Mouse (Mus musculus): Measurements from ENCODE around the gene Mier1. TPM values are rescaled to one million over a fixed set of nuclear protein-coding genes. Genes with fewer than 3 reads are reported as not detected.

Gene Mier1
- 94.4 TPM for polyA plus RNA-seq (2014; fragmentation: Illumina TruSeq; extraction: RNeasy Lipid Tissue Mini Kit (QIAGEN cat#74804); ENCODE audit: low read depth, low replicate concordance)

DNA sequence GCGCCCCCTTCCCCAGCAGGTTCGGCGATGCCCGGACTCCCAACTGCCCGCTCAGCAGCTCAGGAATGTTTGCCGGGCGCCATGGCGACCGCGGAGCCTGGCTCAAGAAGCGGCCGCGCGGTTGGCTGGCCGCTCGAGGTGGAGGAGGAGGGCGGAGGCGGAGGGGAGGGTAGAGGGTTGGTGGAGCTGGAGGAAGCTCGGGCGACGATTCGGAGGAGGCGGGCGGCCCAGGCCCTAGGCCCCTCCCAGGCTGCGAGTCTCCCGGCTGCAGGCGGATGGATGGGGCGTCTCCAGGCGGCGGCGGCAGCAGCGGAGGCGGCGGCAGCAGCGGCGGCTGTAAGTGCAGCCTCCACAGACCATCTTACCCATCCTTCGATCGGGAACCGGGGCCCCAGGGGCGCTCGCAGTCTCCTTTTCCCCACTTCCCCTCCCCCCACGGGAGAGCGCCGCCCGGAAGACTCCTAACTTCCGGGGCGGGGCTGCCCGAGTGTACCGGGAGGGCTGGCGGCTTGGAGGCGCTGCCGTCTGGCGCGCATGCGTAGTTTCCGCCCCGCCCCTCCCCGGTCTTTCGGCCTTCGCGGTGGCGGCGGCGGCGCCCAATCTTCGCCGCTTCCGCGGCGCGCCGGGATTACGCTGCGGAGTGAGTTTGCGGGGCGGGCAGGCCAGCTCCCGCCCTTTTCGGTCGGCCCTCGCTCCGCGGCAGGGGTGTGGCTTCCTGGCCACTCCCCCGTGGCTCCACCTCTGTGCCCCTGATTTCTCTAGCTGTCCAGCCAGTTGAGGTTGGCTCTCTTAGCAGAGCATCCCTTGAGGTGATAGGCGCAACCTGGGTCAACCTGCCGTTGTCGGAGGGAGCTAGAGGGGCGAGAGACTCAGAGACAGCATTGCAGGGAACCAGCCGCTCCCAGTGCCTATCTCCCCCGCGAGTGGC, at the start of gene Mier1, which contains the start of gene Wdr78:
TSS of gene Mier1 (plus strand) at position 207 of the 928 bp plus-strand sequence.
TSS of gene Wdr78 (minus strand) at position 372 of the 928 bp plus-strand sequence.

Other genes with a start within 250 kb of the Mier1 start
- gene Tctex1d1, start 135.8 kb upstream of the Mier1 start, polyA plus RNA-seq (2014; fragmentation: Illumina TruSeq; extraction: RNeasy Lipid Tissue Mini Kit (QIAGEN cat#74804); ENCODE audit: low read depth, low replicate concordance): not detected
- gene Insl5, start 87.5 kb upstream of the Mier1 start, polyA plus RNA-seq (2014; fragmentation: Illumina TruSeq; extraction: RNeasy Lipid Tissue Mini Kit (QIAGEN cat#74804); ENCODE audit: low read depth, low replicate concordance): not detected
- 5.6 TPM for gene Wdr78, start 165 bp downstream of the Mier1 start, polyA plus RNA-seq (2014; fragmentation: Illumina TruSeq; extraction: RNeasy Lipid Tissue Mini Kit (QIAGEN cat#74804); ENCODE audit: low read depth, low replicate concordance)
- 27.5 TPM for gene Slc35d1, start 100.8 kb downstream of the Mier1 start, polyA plus RNA-seq (2014; fragmentation: Illumina TruSeq; extraction: RNeasy Lipid Tissue Mini Kit (QIAGEN cat#74804); ENCODE audit: low read depth, low replicate concordance)
- not detected for gene 4921539E11Rik, start 176.5 kb downstream of the Mier1 start, polyA plus RNA-seq (2014; fragmentation: Illumina TruSeq; extraction: RNeasy Lipid Tissue Mini Kit (QIAGEN cat#74804); ENCODE audit: low read depth, low replicate concordance)
- gene Oma1, start 199.4 kb downstream of the Mier1 start, polyA plus RNA-seq (2014; fragmentation: Illumina TruSeq; extraction: RNeasy Lipid Tissue Mini Kit (QIAGEN cat#74804); ENCODE audit: low read depth, low replicate concordance): 16.4 TPM